Mouse (Mus musculus) olfactory bulb, adult 2 months (tissue): Measurements from ENCODE around the gene Kcna4.

ENCODE experiments used
- CTCF ChIP-seq: fragments of 200-500 bp; IDR thresholded peaks from 2 replicates; pipeline ENCODE4 v1.5.1; 2012; ENCODE audit warnings: low read depth, mild to moderate bottlenecking, low read length, moderate library complexity; ENCODE audit not compliant: insufficient read depth
- POLR2A ChIP-seq: fragments of 200-500 bp; IDR thresholded peaks from 2 replicates; pipeline ENCODE4 v1.6.1; 2012; ENCODE audit warnings: mild to moderate bottlenecking, low read depth, low read length, moderate library complexity; ENCODE audit not compliant: insufficient read depth

- TF ChIP-seq CTCF (no peak), POLR2A (no peak; the same call in 1 of the 2 replicates)
These were observed 219 bp downstream of the Kcna4 start for GRCm38 (mm10) chr2:107290697-107291019.
